Mouse (Mus musculus): Measurements from ENCODE around the gene Zfp952. TPM values are rescaled to one million over a fixed set of nuclear protein-coding genes. Genes with fewer than 3 reads are reported as not detected.
"Not testable (repeated sequence)": the region's sequence is repeated elsewhere in the genome, so short reads cannot be mapped to it uniquely, and the experiment has no call there.

Zfp952 gene
- polyA plus RNA-seq, 1 experiment from 2014 or later = 15.5 TPM

DNA sequence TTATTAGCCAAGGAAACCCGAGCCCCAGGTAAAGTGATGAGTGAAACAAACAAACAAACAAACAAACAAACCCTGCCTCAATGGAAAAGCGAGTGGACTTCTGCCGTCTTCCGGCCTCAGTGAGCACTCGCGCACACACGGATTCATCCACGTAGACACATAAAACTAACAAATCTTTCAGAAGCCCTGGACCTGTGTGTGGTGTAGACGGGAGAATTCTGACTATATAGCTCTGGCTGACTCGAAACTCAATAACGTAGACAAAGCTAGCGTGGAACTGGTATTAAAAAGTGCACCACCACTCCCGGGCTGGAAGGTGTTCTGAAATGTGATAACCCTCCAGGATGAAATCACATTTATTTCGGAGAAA is 27.7 kb upstream of the Zfp952 start:
- no peak for DNase-seq (ENCODE audit: low spot score)
- 0% methylated on average over 14 of the region's 14 CpGs for WGBS
- peak; percentile 64; the same call in 1 of the 2 replicates for ATAC-seq (ENCODE audit: insufficient number of reproducible peaks, low FRiP score, low TSS enrichment, low read depth)

DNA sequence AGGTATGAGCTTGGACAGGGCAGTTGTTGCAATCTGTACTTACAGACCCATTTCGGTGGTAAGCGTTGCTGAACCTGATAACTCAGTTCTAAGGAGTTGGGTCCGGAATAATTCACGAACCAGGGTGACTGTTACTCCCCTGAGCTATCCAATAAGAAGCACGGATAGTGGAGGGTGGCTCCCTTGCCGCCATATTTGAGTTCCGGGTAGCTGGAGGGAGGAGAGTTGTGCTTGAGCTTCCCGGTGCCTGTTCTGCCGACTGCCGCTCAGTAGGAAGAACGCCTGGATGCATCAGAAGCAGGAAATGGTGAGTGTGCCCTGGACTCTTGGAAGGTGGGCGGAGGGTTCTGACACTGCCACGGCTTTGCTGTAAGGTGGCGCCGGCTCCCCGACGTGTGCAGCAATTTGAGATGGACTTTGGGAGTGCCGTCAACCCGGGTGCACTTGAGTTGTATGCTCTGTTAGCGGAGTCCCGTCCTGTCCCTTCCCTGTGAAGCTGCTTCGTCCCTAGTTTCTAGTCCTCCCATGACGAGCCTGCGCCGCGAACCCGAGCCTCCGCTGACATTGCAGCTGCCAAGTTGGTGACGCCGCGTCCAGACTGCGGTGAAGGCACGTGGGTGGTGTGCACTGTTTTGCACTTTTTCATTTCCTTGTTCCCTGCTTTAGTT is 27.2 kb upstream of the Zfp952 start, which contains the start of gene Zfp472:
Zfp472 (plus strand) TSS at position 192 of the 668 bp plus-strand sequence.
- H3K27me3 ChIP-seq (ENCODE audit: control insufficient read depth, insufficient read depth, low read length) = no peaks in the 10 kb centered on the region
- peak within 1 kb of the TSS; percentile 75 for H3K4me2 ChIP-seq (ENCODE audit: low read depth, severe bottlenecking)
- DNase-seq (ENCODE audit: low spot score) = peak; percentile 95
- peak within 1 kb of the TSS; percentile 82 for H3K4me3 ChIP-seq (ENCODE audit: low read depth, low read length)
- peak within 1 kb of the TSS; percentile 79 for H3K9ac ChIP-seq (ENCODE audit: low read length)
- no peaks in the 10 kb centered on the region for H3K36me3 ChIP-seq (ENCODE audit: control insufficient read depth, insufficient read depth, low read length)
- under 1% methylated on average over 33 of the region's 33 CpGs for WGBS
- peak within 1 kb of the TSS; percentile 76 for H3K27ac ChIP-seq (replicated peaks; ENCODE audit: low read depth, low read length)
- ATAC-seq (ENCODE audit: insufficient number of reproducible peaks, low FRiP score, low TSS enrichment, low read depth) = peak; percentile 98
- no peaks in the 10 kb centered on the region for H3K9me3 ChIP-seq (ENCODE audit: control insufficient read depth, low read length)
- H3K4me1 ChIP-seq (ENCODE audit: control insufficient read depth, insufficient read depth, low read length) = peaks cover 11% of the 10 kb centered on the region

More for the DNA sequence above, 27.7 kb upstream of the Zfp952 start:
- Histone ChIP-seq H3K4me1 (ENCODE audit: control insufficient read depth, insufficient read depth, low read length) (peaks cover 11% of the 10 kb centered on the region), H3K4me3 (ENCODE audit: low read depth, low read length) (peak overlapping the region; percentile 82), H3K36me3 (ENCODE audit: control insufficient read depth, insufficient read depth, low read length) (no peaks in the 10 kb centered on the region), H3K9me3 (ENCODE audit: control insufficient read depth, low read length) (no peaks in the 10 kb centered on the region), H3K4me2 (ENCODE audit: low read depth, severe bottlenecking) (peak overlapping the region; percentile 75), H3K9ac (ENCODE audit: low read length) (peak overlapping the region; percentile 70), H3K27ac (replicated peaks; ENCODE audit: low read depth, low read length) (no peak overlapping the region), H3K27me3 (ENCODE audit: control insufficient read depth, insufficient read depth, low read length) (no peaks in the 10 kb centered on the region)

DNA sequence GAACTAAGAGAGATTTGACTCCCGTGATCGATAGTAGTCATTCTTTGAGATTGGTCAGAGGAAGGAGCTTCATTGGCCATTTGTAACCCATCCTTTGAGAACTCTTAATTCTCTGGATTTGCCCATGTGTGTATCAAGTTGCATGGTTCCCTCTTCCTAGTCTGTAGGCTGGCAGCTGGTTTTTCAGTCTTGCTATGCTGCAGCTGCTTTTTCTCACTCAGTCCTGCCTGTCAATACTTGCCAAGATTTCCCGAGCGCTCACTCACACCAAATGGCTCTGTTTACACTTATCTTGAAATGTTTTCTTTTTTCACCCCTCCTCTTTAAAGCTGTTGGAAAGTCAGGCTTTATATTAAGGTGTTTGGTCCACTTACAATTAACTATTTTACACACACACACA is 11.6 kb upstream of the Zfp952 start:
- no peak overlapping the region for H3K4me2 ChIP-seq (ENCODE audit: low read depth, severe bottlenecking)
- WGBS = 87% methylated on average over 4 of the region's 4 CpGs
- DNase-seq (ENCODE audit: low spot score) (no peak), ATAC-seq (ENCODE audit: insufficient number of reproducible peaks, low FRiP score, low TSS enrichment, low read depth) (no peak)
- peaks cover 15% of the 10 kb centered on the region for H3K36me3 ChIP-seq (ENCODE audit: control insufficient read depth, insufficient read depth, low read length)
- no peak overlapping the region for H3K9ac ChIP-seq (ENCODE audit: low read length)
- H3K27me3 ChIP-seq (ENCODE audit: control insufficient read depth, insufficient read depth, low read length) = no peaks in the 10 kb centered on the region
- H3K9me3 ChIP-seq (ENCODE audit: control insufficient read depth, low read length) = no peaks in the 10 kb centered on the region
- H3K27ac ChIP-seq (replicated peaks; ENCODE audit: low read depth, low read length) = no peak overlapping the region
- no peaks in the 10 kb centered on the region for H3K4me1 ChIP-seq (ENCODE audit: control insufficient read depth, insufficient read depth, low read length)
- no peak overlapping the region for H3K4me3 ChIP-seq (ENCODE audit: low read depth, low read length)

GRCm38 (mm10) chr17:32986301-32986700 is 6.6 kb upstream of the Zfp952 start:
- Histone ChIP-seq H3K36me3 (ENCODE audit: control insufficient read depth, insufficient read depth, low read length) (no peaks in the 10 kb centered on the region), H3K4me2 (ENCODE audit: low read depth, severe bottlenecking) (no peak overlapping the region), H3K27ac (replicated peaks; ENCODE audit: low read depth, low read length) (no peak overlapping the region), H3K4me1 (ENCODE audit: control insufficient read depth, insufficient read depth, low read length) (no peaks in the 10 kb centered on the region), H3K27me3 (ENCODE audit: control insufficient read depth, insufficient read depth, low read length) (no peaks in the 10 kb centered on the region), H3K4me3 (ENCODE audit: low read depth, low read length) (no peak overlapping the region), H3K9me3 (ENCODE audit: control insufficient read depth, low read length) (no peaks in the 10 kb centered on the region), H3K9ac (ENCODE audit: low read length) (no peak overlapping the region)
- no peak for ATAC-seq (ENCODE audit: insufficient number of reproducible peaks, low FRiP score, low TSS enrichment, low read depth)
- 71% methylated on average over 4 of the region's 4 CpGs for WGBS
- no peak for DNase-seq (ENCODE audit: low spot score)

- peak overlapping the region; percentile 66; the same call in 1 of the 2 replicates for H3K4me3 ChIP-seq (ENCODE audit: low read depth, low read length)
- no peak for DNase-seq (ENCODE audit: low spot score)
- no peaks in the 10 kb centered on the region for H3K9me3 ChIP-seq (ENCODE audit: control insufficient read depth, low read length)
- no peaks in the 10 kb centered on the region for H3K4me1 ChIP-seq (ENCODE audit: control insufficient read depth, insufficient read depth, low read length)
- H3K27ac ChIP-seq (replicated peaks; ENCODE audit: low read depth, low read length) = no peak overlapping the region
- H3K4me2 ChIP-seq (ENCODE audit: low read depth, severe bottlenecking) = peak overlapping the region; percentile 52; the same call in 1 of the 2 replicates
- no peak overlapping the region; the same call in 1 of the 2 replicates for H3K9ac ChIP-seq (ENCODE audit: low read length)
- ATAC-seq (ENCODE audit: insufficient number of reproducible peaks, low FRiP score, low TSS enrichment, low read depth) = no peak
- no peaks in the 10 kb centered on the region for H3K36me3 ChIP-seq (ENCODE audit: control insufficient read depth, insufficient read depth, low read length)
- 77% methylated on average over 12 of the region's 12 CpGs for WGBS
- no peaks in the 10 kb centered on the region for H3K27me3 ChIP-seq (ENCODE audit: control insufficient read depth, insufficient read depth, low read length)
Measured at GRCm38 (mm10) chr17:32991965-32992698, 797 bp upstream of the Zfp952 start.

- no peak for ATAC-seq (ENCODE audit: insufficient number of reproducible peaks, low FRiP score, low TSS enrichment, low read depth)
Measured at GRCm38 (mm10) chr17:32998492-32998891, 5.6 kb downstream of the Zfp952 start.

DNA sequence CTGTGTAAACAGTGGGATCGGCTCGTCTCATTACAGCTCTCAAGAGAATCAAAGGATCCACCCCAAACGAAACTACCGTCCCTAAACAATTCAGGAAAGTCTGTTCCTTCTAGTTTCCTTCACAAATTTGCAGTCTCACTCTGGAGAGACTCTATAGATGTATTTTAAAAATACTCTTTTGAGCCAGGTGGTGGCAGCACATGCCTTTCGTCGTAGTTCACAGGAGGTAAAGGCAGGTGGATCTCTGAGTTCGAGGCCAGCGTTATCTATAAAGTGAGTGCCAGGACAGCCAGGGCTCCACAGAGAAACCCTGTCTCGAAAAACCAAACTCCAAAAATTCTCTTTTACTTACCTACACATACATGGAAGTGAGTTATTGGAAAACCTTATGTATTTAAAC is 15.4 kb downstream of the Zfp952 start:
- WGBS = 52% methylated on average over 9 of the region's 9 CpGs

More at GRCm38 (mm10) chr17:32998492-32998891, 5.6 kb downstream of the Zfp952 start:
- H3K9ac ChIP-seq (ENCODE audit: low read length) = no peak overlapping the region
- no peaks in the 10 kb centered on the region for H3K27me3 ChIP-seq (ENCODE audit: control insufficient read depth, insufficient read depth, low read length)
- DNase-seq (ENCODE audit: low spot score) = no peak
- H3K9me3 ChIP-seq (ENCODE audit: control insufficient read depth, low read length) = peaks cover 3% of the 10 kb centered on the region; the same call in 1 of the 2 replicates
- H3K4me3 ChIP-seq (ENCODE audit: low read depth, low read length) = no peak overlapping the region
- no peak overlapping the region for H3K27ac ChIP-seq (replicated peaks; ENCODE audit: low read depth, low read length)
- H3K36me3 ChIP-seq (ENCODE audit: control insufficient read depth, insufficient read depth, low read length) = peaks cover 12% of the 10 kb centered on the region
- H3K4me1 ChIP-seq (ENCODE audit: control insufficient read depth, insufficient read depth, low read length) = no peaks in the 10 kb centered on the region
- no peak overlapping the region for H3K4me2 ChIP-seq (ENCODE audit: low read depth, severe bottlenecking)
- WGBS = 86% methylated on average over 2 of the region's 2 CpGs

DNA sequence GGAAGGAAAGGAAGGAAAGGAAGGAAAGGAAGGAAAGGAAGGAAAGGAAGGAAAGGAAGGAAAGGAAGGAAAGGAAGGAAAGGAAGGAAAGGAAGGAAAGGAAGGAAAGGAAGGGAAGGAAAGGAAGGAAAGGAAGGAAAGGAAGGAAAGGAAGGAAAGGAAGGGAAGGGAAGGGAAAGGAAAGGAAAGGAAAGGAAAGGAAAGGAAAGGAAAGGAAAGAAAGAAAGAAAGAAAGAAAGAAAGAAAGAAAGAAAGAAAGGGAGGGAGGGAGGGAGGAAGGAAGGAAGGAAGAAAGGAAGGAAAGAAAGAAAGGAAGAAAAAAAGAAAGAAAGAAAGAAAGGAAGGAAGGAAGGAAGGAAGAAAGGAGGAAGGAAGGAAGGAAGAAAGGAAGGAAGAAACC is 27.5 kb downstream of the Zfp952 start:
- H3K27ac ChIP-seq (replicated peaks; ENCODE audit: low read depth, low read length); DNase-seq (ENCODE audit: low spot score); H3K4me2 ChIP-seq (ENCODE audit: low read depth, severe bottlenecking); H3K27me3 ChIP-seq (ENCODE audit: control insufficient read depth, insufficient read depth, low read length); H3K4me1 ChIP-seq (ENCODE audit: control insufficient read depth, insufficient read depth, low read length); ATAC-seq (ENCODE audit: insufficient number of reproducible peaks, low FRiP score, low TSS enrichment, low read depth); H3K4me3 ChIP-seq (ENCODE audit: low read depth, low read length); H3K9ac ChIP-seq (ENCODE audit: low read length): not testable (repeated sequence)
- peaks cover 37% of the 10 kb centered on the region for H3K36me3 ChIP-seq (ENCODE audit: control insufficient read depth, insufficient read depth, low read length)
- H3K9me3 ChIP-seq (ENCODE audit: control insufficient read depth, low read length) = peaks cover 29% of the 10 kb centered on the region; the same call in 1 of the 2 replicates

More for the DNA sequence above, 15.4 kb downstream of the Zfp952 start:
- H3K4me3 ChIP-seq (ENCODE audit: low read depth, low read length) = no peak overlapping the region
- ATAC-seq (ENCODE audit: insufficient number of reproducible peaks, low FRiP score, low TSS enrichment, low read depth) (no peak), DNase-seq (ENCODE audit: low spot score) (no peak)
- H3K4me1 ChIP-seq (ENCODE audit: control insufficient read depth, insufficient read depth, low read length) = no peaks in the 10 kb centered on the region
- no peaks in the 10 kb centered on the region; the same call in 1 of the 2 replicates for H3K9me3 ChIP-seq (ENCODE audit: control insufficient read depth, low read length)
- H3K27ac ChIP-seq (replicated peaks; ENCODE audit: low read depth, low read length) = no peak overlapping the region
- H3K4me2 ChIP-seq (ENCODE audit: low read depth, severe bottlenecking) = no peak overlapping the region
- H3K36me3 ChIP-seq (ENCODE audit: control insufficient read depth, insufficient read depth, low read length) = peaks cover 15% of the 10 kb centered on the region
- no peaks in the 10 kb centered on the region for H3K27me3 ChIP-seq (ENCODE audit: control insufficient read depth, insufficient read depth, low read length)
- H3K9ac ChIP-seq (ENCODE audit: low read length) = no peak overlapping the region
